Mouse (Mus musculus) stomach, embryonic 14.5 days (tissue): ENCODE measurements around the gene Clec2i. TPM values are rescaled to one million over a fixed set of nuclear protein-coding genes. Genes with fewer than 3 reads are reported as not detected.

Experiments
- ATAC-seq: fragments of 200-750 bp; cut with Nextera tagmentation; 2 replicates; pipeline ENCODE4 v1.8.0; 2017; ENCODE audit warnings: low read depth, moderate TSS enrichment; ENCODE audit not compliant: insufficient number of reproducible peaks, insufficient read depth, low FRiP score
- H3K27ac ChIP-seq: fragments of 300-500 bp; sonication (generic); 2 replicates; pipeline ENCODE4 v1.5.1; 2014; ENCODE audit warnings: mild to moderate bottlenecking, low read length, moderate library complexity, mixed read lengths
- H3K27me3 ChIP-seq: fragments of 300-500 bp; sonication (generic); 2 replicates; pipeline ENCODE4 v1.6.1; 2014; ENCODE audit warnings: low read length, control low read depth, mixed read lengths; ENCODE audit not compliant: control insufficient read depth, insufficient read depth
- H3K36me3 ChIP-seq: fragments of 300-500 bp; sonication (generic); 2 replicates; pipeline ENCODE4 v1.6.1; 2014; ENCODE audit warnings: mild to moderate bottlenecking, control low read depth, low read length, moderate library complexity, mixed read lengths; ENCODE audit not compliant: control insufficient read depth, insufficient read depth
- H3K4me1 ChIP-seq: fragments of 300-500 bp; sonication (generic); 2 replicates; pipeline ENCODE4 v1.6.1; 2014; ENCODE audit warnings: low read length, control low read depth, mixed read lengths; ENCODE audit not compliant: control insufficient read depth, insufficient read depth
- H3K4me2 ChIP-seq: fragments of 300-500 bp; sonication (generic); replicated peaks from 2 replicates; pipeline ENCODE4 v1.6.1; 2014; ENCODE audit warnings: low read depth, low read length, control low read depth
- H3K4me3 ChIP-seq: fragments of 300-500 bp; sonication (generic); 2 replicates; pipeline ENCODE4 v1.5.1; 2014; ENCODE audit warnings: low read depth, low read length, control low read depth
- H3K9ac ChIP-seq: fragments of 300-500 bp; sonication (generic); replicated peaks from 2 replicates; pipeline ENCODE4 v1.6.1; 2014; ENCODE audit warnings: low read depth, mild to moderate bottlenecking, control low read depth, low read length, moderate library complexity, mixed read lengths
- H3K9me3 ChIP-seq: fragments of 300-500 bp; sonication (generic); 2 replicates; pipeline ENCODE4 v1.6.1; 2016; ENCODE audit warnings: low read depth, low read length, control low read depth; ENCODE audit not compliant: control insufficient read depth
- WGBS: fragments of 180-500 bp; shearing (Covaris S2); extraction: QIAGEN DNeasy Blood & Tissue Kit; methylation state at CpG from one replicate; pipeline ENCODE4 v1.1.7; 2014; 5-methylcytosine and 5-hydroxymethylcytosine counted together
- polyA plus RNA-seq: library from polyadenylated mRNA; unstranded; fragments of >200 nt; fragmentation: Nextera tagmentation; extraction: Ambion mirVana; gene quantifications from 2 replicates; pipeline ENCODE4 v1.2.1, GENCODE M21; 2014

Clec2i gene
- polyA plus RNA-seq, 1 experiment from 2014 or later: not detected

DNA sequence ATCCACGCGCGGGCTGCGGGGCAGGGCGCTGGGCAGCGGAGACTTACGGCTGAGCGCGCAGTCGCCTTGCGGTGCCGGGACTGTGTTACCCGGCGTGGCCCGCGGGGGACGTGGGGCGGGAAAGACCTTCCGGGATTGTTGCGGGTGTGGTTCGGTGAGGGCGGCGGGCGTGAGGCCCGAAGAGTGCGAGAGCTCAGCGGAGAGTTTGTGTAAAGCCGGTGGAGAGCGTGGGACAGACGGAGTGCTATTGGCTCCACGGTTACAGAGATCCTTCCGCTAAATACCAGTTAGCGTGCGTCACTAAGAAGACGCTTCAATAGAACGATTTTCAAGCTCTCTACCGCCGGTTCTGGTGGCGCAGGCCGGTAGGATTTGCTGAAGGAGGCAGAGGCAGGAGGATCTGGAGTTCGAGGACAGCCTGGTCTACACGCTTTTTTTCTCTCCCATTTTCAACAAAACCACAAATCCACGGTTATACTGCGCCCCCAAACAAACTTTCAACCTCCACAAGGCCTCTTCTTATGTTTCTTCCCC lies 44.4 kb upstream of the Clec2i start:
- ATAC-seq: peak; percentile 80
- WGBS: 0% methylated on average over 44 of the region's 44 CpGs
- Histone ChIP-seq H3K4me1 (peaks cover 3% of the 10 kb centered on the region; the same call in 1 of the 2 replicates), H3K27me3 (no peaks in the 10 kb centered on the region), H3K4me2 (peak overlapping the region; percentile 48), H3K9me3 (no peaks in the 10 kb centered on the region), H3K27ac (peak overlapping the region; percentile 90), H3K4me3 (peak overlapping the region; percentile 81), H3K9ac (peak overlapping the region; percentile 92), H3K36me3 (no peaks in the 10 kb centered on the region)

DNA sequence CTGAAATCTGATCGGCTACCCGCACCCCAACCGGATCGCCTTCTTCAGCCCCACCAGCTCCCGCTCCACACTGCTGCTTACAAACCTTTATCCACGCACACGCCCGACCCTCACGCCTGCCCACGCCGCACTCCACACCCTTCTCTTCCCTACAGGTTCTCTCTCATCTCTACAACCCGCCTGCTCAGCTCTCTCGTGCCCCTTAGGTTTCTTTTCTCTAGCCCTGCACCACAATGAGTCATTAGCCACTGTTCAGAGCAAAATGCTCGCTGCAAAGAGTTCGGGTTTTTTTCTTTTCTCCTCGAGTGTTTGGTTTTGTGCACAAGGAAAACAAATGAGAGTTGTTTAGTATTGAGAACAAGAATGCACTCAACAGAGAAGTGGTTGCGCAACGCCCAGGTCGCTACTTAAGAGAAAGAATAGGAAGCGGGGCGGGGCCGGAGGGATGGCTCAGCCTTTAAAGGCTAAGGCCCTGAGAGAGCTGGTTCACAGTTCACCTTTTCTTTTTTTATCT lies 43.9 kb upstream of the Clec2i start:
- H3K9ac ChIP-seq: peak overlapping the region; percentile 56
- H3K9me3 ChIP-seq: no peaks in the 10 kb centered on the region
- under 1% methylated on average over 22 of the region's 22 CpGs for WGBS
- peak; percentile 21; the same call in 1 of the 2 replicates for ATAC-seq
- no peaks in the 10 kb centered on the region for H3K27me3 ChIP-seq
- H3K4me1 ChIP-seq: peaks cover 3% of the 10 kb centered on the region; the same call in 1 of the 2 replicates
- H3K4me3 ChIP-seq: peak overlapping the region; percentile 81
- H3K36me3 ChIP-seq: no peaks in the 10 kb centered on the region
- peak overlapping the region; percentile 90 for H3K27ac ChIP-seq
- peak overlapping the region; percentile 46 for H3K4me2 ChIP-seq

- H3K4me1 ChIP-seq: peaks cover 3% of the 10 kb centered on the region; the same call in 1 of the 2 replicates
- H3K9me3 ChIP-seq: no peaks in the 10 kb centered on the region
- ATAC-seq: no peak
- peak overlapping the region; percentile 90 for H3K27ac ChIP-seq
- H3K36me3 ChIP-seq: no peaks in the 10 kb centered on the region
- no peaks in the 10 kb centered on the region for H3K27me3 ChIP-seq
- no peak overlapping the region for H3K9ac ChIP-seq
- peak overlapping the region; percentile 46 for H3K4me2 ChIP-seq
- H3K4me3 ChIP-seq: peak overlapping the region; percentile 81
- 30% methylated on average over 8 of the region's 8 CpGs for whole genome bisulfite sequencing
Measured at GRCm38 (mm10) chr6:128844131-128844530, 43.3 kb upstream of the Clec2i start.

- H3K4me1 ChIP-seq: peaks cover 3% of the 10 kb centered on the region; the same call in 1 of the 2 replicates
- no peak overlapping the region for H3K4me3 ChIP-seq
- no peaks in the 10 kb centered on the region for H3K9me3 ChIP-seq
- H3K9ac ChIP-seq: no peak overlapping the region
- H3K27me3 ChIP-seq: no peaks in the 10 kb centered on the region
- WGBS: 83% methylated on average over 5 of the region's 5 CpGs
- ATAC-seq: no peak
- no peak overlapping the region for H3K4me2 ChIP-seq
- peak overlapping the region; percentile 90; the same call in 1 of the 2 replicates for H3K27ac ChIP-seq
- H3K36me3 ChIP-seq: no peaks in the 10 kb centered on the region
Measured at GRCm38 (mm10) chr6:128844586-128845080, 42.8 kb upstream of the Clec2i start.

- Histone ChIP-seq H3K27me3 (no peaks in the 10 kb centered on the region), H3K9ac (no peak overlapping the region), H3K9me3 (no peaks in the 10 kb centered on the region), H3K4me3 (no peak overlapping the region), H3K4me2 (no peak overlapping the region), H3K27ac (no peak overlapping the region), H3K36me3 (no peaks in the 10 kb centered on the region), H3K4me1 (peaks cover 3% of the 10 kb centered on the region; the same call in 1 of the 2 replicates)
- no peak for ATAC-seq
- WGBS: 35% methylated on average over 7 of the region's 7 CpGs
Measured at GRCm38 (mm10) chr6:128845319-128845979, 41.9 kb upstream of the Clec2i start.

GRCm38 (mm10) chr6:128845998-128846542 lies 41.3 kb upstream of the Clec2i start:
- no peaks in the 10 kb centered on the region for H3K36me3 ChIP-seq
- H3K27me3 ChIP-seq: no peaks in the 10 kb centered on the region
- 71% methylated on average over 6 of the region's 9 CpGs for WGBS

GRCm38 (mm10) chr6:128847401-128847800 lies 40.0 kb upstream of the Clec2i start:
- H3K4me3 ChIP-seq: no peak overlapping the region
- no peaks in the 10 kb centered on the region for H3K9me3 ChIP-seq
- H3K9ac ChIP-seq: no peak overlapping the region
- H3K27ac ChIP-seq: no peak overlapping the region
- H3K36me3 ChIP-seq: no peaks in the 10 kb centered on the region
- H3K27me3 ChIP-seq: no peaks in the 10 kb centered on the region
- peaks cover 3% of the 10 kb centered on the region; the same call in 1 of the 2 replicates for H3K4me1 ChIP-seq
- no peak overlapping the region for H3K4me2 ChIP-seq
- ATAC-seq: no peak
- 93% methylated on average over 4 of the region's 4 CpGs for WGBS

More at GRCm38 (mm10) chr6:128845998-128846542, 41.3 kb upstream of the Clec2i start:
- Histone ChIP-seq H3K4me3 (no peak overlapping the region), H3K9me3 (no peaks in the 10 kb centered on the region), H3K27ac (no peak overlapping the region), H3K9ac (no peak overlapping the region), H3K4me1 (peaks cover 3% of the 10 kb centered on the region; the same call in 1 of the 2 replicates), H3K4me2 (no peak overlapping the region)
- no peak for ATAC-seq

DNA sequence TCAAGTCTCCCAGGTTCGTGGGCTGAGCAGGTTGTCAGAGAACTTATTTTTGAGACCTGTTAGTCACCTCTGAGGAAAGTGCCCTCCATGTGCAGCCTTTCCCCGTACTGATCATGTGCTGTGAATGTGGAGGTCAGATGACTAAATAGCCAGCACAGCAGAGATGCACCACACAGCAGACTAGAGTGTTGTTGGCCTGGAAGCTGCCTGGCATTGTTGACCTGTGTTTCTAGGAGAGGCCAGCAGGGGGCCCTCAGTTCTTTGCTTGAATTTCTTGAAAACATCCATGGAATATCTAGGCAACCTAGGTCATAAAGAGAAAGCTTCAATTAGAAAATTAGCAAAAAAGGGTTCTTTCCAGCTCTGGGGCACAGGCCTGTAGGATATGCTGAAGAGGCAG lies 37.5 kb upstream of the Clec2i start:
- WGBS: 58% methylated on average over 2 of the region's 2 CpGs
- no peak overlapping the region for H3K27ac ChIP-seq

More for the DNA sequence above, 37.5 kb upstream of the Clec2i start:
- Histone ChIP-seq H3K4me3 (no peak overlapping the region), H3K4me2 (no peak overlapping the region), H3K9me3 (no peaks in the 10 kb centered on the region), H3K4me1 (no peaks in the 10 kb centered on the region), H3K36me3 (no peaks in the 10 kb centered on the region), H3K27me3 (no peaks in the 10 kb centered on the region), H3K9ac (no peak overlapping the region)
- ATAC-seq: no peak
